Mouse (Mus musculus) layer of hippocampus, adult 8-10 months (tissue): ENCODE results near the gene Zbtb4. TPM values are rescaled to one million over a fixed set of nuclear protein-coding genes. Genes with fewer than 3 reads are reported as not detected.
A peak's percentile ranks its signal among the peaks of the same experiment; 100 is the strongest.
"Not testable (repeated sequence)": the region's sequence is repeated elsewhere in the genome, so short reads cannot be mapped to it uniquely, and the experiment has no call there.

Experiments used
- DNase-seq, 2 experiments: peaks; one replicate each; pipeline ENCODE4 v3.0.0; 2022; ENCODE audit warnings: low spot score in 2 of 2
- total RNA-seq, 4 experiments: library from RNA; stranded (reverse); gene quantifications; 2 replicates each; pipeline ENCODE4 v1.2.4; 2022

Zbtb4 gene
- 100 to 1,000 TPM; 121 to 145 (median 129) TPM for total RNA-seq

DNA sequence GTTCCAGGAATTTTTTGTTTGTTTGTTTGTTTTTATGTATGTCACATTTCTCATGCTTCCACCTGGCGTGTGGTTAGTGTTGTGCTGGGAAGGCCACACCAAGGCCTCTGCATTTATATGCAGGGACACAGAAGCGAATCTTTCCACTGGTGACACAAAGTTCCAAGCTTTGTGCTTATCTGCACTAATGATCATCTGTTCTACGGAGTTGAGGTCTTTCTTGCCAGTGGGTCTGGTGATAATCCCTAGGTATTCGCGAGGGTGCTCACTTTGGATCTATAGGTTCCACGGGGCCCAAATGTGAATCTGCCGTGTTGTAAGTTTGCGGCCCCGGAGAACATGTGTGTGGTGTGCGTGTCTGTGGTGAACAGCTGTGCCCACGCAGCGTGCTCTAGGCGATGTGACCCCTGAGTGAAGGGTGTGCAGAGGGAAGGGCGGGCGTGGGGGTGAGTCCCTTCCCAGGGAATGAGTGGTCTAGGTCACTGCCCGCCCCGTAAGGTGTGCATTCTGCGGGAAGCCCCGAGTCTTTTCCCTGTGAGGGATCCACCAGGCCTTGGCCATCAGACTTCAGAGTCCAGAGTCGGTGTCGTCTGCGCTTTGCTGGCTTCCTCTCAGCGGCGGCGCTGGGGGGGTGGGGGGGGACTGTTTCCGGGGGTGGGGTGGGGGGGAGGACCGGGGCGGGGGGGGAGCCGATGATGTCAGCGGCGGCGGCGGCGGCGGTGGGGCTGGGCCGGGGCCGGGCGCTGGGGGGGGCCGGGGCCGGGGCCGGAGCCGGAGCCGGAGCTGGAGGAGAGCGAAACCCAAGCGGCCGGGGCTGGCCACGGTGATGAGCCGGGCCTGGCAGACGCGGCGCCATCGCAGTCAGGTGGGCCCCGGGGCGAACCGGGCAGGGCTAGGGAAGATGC is at the start of gene Zbtb4:
Zbtb4 (plus strand) TSS at position 692 of the 905 bp plus-strand sequence.
- no peak for DNase-seq

DNA sequence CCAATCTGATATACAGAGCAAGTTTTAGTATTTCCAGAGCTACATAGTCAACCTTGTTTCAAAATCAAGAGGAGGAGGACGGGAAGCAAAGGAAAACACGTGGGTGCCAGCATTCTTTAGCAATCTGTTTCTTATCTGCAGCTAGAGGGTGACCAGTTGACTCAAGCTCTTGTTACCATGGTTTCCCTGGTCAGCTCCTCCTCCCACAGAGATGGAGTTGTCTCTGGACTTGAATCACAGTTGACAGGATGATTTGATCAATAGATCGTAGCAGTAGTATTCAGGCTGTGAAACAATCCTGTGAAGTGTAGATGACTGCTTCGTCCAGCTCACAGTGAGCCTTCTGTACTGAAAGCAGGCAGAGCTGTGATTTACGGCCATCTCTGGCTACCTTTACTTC is 49.8 kb upstream of the Zbtb4 start:
- peak in 1 of 2 experiments; percentile 18 for DNase-seq

DNA sequence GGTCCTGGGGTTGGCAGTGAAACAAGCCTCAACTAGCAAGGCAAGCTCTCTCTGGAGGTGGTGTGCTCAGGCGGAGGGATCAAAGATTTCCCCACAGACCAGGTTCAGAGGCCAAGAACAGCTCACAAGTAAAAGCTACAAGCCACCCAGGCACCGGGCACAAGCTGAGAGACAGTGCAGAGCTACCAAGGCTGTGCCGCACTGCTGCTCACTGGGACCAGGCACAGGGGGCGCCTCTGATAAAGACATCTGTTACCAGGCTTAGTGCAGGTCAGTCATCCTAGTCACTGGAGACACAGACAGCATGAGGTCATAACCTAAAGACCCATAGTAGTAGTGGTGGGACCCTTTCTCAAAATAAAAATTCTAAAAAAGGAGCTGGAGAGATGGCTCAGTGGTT is 48.8 kb upstream of the Zbtb4 start:
- DNase-seq, result no peak

DNA sequence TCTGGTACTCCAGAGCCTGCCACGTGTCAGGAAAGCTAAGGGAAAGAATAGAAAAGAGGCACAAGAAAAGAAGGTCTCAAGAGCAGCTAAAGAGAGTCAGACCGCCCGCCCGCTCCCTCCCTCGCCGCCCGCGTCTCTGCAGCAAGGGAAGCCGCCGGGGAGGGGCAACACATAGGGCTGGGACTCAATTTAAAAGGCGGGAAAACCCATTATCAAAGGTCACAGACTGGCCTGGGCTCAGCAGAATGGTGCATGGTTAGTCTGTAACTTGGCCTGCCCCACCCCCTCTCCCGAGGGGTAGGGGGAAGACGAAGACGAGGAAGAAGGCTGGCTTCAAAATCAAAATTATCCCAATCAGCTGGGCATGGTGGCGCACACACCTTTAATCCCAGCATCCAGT is 47.1 kb upstream of the Zbtb4 start:
- DNase-seq, result no peak

DNA sequence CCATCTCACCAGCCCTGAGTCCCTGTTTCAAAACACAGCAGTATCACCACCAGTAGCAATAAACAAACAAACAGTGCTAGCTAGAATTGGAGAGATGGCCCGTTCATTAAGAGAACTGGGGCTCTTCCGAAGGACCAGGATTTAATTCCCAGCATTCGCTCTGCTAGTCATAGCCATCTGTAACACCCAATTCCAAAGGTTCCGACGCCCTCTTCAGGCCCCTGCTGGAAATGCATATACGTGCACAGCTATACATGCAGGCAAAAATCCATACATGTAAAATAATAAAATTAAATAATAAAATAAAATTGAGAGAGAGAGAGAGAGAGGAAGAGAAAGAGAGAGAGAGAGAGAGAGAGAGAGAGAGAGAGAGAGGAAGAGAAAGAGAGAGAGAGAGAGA is 46.3 kb upstream of the Zbtb4 start:
- no peak for DNase-seq

DNA sequence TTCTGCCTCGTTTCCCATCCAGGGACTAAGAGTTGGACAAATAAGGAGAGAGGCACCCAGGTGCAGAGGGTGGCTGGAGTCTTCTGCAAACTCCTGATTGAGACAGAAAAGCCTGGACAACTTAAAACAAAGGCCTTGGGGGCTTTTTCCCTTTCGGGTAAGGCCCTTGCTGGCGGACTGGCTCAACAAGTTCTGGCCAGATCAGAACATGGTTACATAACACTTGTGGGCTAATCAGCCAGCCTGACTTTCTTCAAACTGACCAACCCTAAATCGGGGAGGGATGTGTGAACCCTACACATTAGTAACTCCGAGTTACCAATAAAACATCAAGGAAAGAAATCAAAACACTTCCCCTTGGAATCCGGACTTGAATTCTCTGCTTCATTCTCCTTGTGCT is 44.9 kb upstream of the Zbtb4 start:
- no peak for DNase-seq

DNA sequence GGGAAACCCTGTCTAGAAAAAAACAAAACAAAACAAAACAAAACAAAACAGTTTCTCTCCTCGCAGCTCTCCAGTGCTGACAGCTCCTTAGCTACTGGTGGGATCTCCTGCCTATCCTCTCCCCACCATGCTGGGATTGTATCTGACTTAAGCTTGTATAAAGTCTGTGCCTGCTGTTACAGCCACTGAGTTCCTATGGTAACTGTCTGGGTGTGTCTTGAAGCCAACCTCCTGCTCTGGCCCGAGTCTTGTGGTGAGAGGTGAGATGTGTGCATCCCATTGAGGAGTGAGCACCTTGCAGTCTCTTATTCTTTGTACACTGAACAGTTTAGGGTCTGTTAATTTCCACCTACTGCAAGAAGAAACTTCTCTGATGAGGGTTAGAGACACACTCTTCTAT is 42.6 kb upstream of the Zbtb4 start:
- no peak for DNase-seq

DNA sequence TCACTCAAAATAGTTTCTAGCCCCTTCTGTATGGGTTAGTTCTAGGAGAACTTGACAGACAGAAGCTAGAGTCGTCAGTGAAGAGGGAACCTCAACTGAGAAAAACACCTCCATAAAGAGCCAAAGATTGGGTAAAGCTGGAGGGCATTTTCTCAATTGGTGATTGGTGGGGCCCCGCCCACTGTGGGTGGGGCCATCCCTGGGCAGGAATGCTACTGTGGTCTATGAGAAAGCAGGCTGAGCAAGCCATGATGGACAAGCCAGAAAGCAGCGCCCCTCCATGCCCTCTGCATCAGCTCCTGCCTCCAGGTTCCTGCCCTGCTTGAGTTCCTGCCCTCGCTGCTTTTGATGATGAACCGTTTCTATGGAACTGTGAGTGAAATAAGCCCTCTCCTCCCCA is 39.8 kb upstream of the Zbtb4 start:
- DNase-seq, result no peak

DNA sequence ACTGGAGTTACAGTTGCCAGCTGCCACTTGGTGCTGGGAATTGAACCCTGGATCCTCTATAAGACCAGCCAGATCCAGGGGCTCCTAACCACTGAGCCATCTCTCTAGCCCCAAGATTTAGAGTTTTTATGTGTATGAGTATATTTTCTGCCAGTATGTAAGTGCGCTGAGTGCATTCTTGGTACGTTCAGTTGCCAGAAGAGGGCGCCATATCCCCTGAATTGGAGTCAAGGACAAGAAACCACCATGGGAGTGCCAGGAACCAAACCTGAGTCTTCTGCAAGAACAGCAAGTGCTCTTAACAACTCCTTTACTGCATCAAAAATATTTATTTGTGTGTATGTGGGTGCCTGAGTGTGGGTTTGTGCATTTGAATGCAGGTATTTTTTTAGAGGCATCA is 36.6 kb upstream of the Zbtb4 start:
- DNase-seq, result peak in 1 of 2 experiments; percentile 17

DNA sequence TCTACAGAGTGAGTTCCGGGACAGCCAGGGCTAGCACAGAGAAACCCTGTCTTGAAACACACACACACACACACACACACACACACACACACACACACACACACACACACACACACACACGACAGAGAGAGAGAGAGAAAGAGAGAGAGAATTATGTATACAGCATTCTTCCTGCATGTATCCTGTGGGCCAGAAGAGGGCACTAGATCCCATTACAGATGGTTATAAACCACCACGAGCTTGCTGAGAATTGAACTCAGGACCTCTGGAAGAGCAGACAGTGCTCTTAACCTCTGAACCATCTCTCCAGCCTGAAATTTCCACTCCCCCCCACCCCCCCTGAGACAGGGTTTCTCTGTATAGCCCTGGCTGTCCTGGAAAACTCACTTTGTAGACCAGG is 34.3 kb upstream of the Zbtb4 start:
- not testable (repeated sequence) for DNase-seq

DNA sequence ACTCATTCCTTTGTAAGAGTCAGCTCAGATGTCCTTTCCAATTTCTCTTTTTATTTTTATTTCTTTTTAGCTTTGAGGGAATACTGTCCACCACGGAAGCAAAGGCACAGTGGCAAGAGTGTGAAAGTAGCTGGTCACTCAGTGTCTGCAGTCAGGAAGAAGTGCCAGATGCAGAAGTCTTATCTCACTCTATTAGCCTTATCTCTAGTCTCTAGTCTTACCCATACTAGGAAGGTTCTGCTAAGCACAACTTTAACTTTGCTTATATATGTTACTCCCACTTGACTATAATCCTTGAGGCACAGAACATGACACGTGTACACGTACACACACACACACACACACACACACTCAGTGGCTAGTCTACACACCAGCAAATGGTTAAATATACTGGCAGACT is 14.1 kb upstream of the Zbtb4 start:
- DNase-seq, result no peak

DNA sequence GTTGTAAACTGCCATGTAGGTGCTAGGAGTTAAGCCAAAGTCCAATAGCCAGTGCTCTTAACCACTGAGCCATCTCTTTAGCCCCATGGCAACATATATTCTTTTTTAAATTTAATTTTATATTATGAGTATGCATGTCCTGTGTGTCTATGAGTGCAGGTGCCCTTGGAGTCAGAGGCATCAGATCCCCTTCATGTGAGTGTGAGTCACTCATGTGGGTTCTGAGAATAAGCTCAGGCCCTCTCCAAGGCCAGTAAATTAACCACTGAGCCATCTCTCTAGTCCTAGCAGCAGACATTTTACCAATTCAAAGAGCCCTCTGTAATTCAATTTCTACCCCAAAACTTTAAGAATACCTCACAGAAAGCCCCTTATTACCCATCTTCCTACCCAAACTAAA is 13.0 kb upstream of the Zbtb4 start:
- DNase-seq, result no peak

DNA sequence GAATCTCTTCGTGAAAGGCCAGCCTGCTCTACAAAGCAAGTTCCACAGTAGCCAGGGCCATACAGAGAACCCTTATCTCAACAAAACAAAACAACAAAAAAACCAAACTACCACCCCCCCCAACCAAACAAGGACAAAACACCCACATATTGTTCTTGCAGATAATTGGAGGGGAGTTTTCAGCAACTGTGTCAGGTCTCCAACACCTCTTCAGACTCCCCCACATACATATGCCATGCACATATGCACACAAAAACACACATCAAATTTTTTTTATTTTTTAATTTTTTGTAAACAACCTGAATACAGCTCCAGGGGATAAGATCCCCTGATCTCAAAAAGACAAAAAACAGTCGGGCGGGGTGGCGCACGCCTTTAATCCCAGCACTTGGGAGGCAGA is 11.5 kb upstream of the Zbtb4 start:
- no peak for DNase-seq

DNA sequence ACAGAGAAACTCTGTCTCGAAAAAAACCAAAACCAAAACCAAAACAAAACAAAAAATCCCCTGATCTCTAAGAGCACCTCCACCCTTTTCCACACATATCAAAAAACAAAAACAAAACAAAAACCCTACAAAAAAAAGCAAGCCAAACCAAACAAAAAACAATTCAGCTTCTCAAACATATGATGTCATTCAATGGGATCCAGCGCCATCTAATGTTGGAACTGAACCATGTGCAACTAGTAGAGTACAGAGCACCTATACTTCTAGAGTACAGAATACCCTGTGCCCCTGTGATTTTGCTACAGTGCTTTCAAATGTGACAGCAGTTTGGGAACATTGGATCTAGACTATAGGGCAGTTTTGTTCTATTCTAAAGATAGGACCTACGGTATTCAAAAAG is 11.0 kb upstream of the Zbtb4 start:
- no peak for DNase-seq

DNA sequence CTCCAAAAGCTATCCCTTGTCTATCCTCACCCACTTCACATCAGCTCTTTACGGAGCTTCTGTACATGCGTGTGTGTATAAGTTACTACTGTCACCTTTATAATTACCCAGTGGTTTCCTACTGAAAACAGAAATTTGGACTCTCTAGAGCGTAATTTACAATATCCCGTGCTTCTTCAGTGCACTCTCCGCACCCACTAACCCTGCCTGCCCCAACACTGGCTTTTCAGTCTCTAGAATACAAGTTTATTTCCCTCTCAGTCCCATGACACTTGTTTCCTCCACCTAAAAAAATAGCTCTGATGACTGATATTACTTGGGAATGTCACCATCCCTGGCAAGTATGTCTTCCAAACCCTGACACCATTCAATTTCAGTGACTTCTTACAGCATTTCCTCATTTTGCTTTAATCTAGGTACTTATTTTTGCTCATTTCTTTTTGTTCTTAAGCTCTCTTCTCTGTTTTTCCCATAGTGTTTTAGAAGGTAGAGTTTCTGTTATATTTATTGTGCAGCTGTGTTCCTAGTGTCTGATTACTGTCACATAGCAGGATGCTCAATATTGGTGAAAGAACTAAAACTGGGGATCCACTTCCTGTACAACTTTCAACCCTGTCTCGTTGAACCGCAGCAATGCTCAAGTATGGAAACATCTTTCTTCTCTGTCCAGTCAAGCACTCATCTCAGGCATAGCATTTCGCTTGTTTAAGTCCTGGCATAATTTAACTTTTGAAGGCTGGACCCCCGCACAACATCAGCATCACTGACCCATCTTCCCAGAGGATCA is 8.2 kb upstream of the Zbtb4 start:
- DNase-seq, result no peak

DNA sequence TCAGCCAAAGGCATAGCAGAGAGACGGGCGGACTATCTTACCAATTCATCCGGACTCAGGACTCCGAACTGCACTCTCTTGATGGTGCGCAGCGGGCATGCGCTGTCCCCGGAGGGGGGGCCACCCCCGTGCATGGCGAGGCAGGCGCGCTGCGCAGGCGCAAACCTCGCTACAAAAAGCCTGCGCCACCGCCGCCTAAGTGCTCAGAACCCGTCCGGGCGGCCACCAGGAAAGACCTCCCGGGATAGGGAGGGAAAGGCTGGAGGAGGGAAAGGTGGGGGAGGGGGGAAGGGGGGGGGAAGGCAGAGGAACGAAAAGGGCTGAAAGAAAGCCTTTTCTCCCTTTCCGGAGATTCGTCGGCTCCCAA is 7.6 kb upstream of the Zbtb4 start:
- peak; percentile 94 to 96 for DNase-seq

DNA sequence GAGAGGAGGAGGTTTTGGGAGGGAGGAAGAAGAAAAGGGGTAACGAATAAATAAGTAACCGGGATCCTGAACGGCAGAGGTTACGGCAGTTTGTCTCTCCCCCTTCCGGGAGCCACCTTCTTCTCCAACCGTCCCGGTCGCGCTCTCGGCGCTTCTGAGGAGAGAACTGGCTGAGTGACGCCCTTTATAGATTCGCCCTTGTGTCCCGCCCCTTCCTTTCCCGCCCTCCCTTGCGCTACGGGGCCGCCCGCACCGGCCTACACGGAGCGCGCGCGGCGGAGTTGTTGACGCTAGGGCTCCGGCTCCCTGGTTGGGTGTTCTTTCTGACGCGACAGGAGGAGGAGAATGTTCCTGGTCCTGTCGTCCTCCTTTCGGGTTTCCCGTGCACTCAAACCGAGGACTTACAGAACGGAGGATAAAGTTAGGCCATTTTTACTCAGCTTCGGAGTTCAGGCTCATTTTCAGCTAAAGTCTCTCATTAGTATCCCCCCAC is 7.2 kb upstream of the Zbtb4 start, which contains the start of gene Polr2a:
Polr2a (minus strand) TSS at position 160 of the 493 bp plus-strand sequence.
- DNase-seq, result peak; percentile 96 to 98

DNA sequence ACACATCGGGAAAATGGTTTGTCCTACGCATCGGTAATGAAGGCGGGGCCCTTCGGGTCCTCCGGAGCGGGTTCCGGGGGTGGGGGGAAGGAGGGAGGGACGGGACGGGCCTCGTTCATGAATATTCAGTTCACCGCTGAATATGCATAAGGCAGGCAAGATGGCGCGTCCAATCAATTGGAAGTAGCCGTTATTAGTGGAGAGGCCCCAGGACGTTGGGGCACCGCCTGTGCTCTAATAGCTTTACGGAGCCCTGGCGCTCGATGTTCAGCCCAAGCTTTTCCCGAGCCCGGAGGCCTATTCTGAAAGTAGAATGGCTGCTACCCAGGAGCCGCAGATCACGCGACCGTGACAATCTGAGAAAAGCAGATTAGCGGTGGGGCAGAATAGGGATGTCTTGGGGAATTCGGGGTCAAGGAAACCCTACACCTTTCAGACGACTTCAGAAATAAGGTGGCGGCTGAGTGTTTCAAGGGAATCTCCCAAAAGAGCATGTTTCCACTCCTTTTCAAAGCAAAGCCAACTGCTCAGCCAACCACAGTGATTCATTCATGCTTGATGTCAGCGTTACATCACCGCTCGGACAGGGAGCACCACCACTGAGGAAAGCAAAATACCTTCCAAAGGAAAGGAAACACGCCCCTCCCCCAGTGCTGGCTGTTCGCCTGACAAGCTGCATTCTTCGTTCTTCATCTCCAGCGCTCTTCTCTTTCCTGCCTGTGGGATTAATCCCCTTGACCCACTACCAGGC is 6.6 kb upstream of the Zbtb4 start:
- DNase-seq, result peak; percentile 87 to 89

DNA sequence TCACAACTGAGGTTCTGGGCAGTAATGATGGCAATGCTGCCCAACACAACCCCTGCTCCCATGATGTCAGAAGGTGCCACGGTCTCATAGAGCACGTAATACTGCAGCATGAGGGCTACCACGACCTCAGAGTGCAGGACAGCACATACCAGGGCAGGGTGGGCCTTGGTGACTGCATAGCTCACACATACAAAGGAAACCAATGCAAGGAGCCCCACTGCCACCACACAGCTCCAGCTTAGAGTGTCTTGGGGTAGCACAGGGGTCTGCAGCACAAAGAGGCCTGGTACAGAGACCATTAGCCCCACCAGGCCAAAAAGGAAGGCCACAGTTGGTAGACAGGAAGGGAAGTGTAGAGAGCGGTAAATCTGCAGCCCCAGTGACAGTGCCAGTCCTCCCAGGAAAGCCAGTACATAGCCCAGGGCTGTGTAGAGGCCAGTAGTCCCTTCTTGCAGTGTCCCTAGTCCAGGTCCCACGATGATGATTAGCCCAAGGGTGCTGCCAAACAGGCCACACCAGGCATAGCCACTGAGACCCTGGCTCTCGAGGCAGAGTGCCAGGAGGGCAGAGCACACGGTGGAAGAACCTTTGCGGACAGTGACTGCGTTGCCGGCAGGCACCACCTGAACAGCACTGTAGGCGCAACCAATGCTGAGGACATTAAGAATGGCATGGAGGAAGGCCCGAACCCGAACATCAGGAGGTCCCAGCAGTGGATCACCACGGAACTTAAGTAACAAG is 5.4 kb upstream of the Zbtb4 start:
- DNase-seq, result no peak

DNA sequence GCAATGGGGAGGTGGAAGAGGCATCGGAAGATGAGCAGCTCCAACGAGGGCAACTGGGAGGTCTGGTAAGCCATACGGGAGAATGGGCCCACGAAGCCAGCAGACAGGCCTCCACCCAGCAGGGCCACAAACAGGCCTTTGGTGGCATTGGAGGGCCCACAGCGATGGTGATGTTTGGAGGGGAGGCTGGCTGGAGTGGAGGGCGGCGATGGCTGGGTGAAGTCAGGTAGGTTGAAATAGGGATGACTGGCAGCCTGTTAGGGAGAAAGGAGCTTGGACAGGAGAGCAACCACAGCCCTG is 4.9 kb upstream of the Zbtb4 start:
- DNase-seq, result no peak

DNA sequence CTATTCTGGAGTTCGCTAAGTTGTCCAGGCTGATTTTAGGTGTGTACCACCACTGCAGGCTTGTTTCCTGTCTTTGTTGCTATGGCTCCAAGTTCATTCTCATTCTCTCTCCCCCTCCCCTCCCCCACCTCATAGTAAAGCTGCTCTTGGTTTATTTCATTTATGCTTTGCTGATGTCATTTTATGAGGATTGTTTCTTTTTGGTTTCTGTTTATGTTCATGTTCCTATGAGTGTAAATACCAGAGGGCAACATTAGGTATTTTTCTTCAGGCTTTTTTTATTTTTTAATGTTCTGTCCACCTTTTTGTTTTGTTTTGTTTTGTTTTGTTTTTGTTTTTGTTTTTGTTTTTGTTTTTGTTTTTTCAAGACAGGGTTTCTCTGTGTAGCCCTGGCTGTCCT is 3.8 kb upstream of the Zbtb4 start, which contains the start of gene Slc35g3:
Slc35g3 (minus strand) TSS at position 101 of the 400 bp plus-strand sequence.
- no peak for DNase-seq
